Mouse (Mus musculus) frontal cortex, adult 2 months (tissue): ENCODE measurements around the gene Cep85l. TPM values are rescaled to one million over a fixed set of nuclear protein-coding genes. Genes with fewer than 3 reads are reported as not detected.

ENCODE experiments used
- DNase-seq, 2 experiments: peaks; one replicate each; pipeline ENCODE4 v3.0.0; 2022; ENCODE audit warnings: low spot score in 1 of 2; ENCODE audit errors: extremely low spot score in 1 of 2
- polyA plus RNA-seq: library from polyadenylated mRNA; depleted of rRNA; stranded (reverse); fragments of >200 nt; gene quantifications from 2 replicates; pipeline ENCODE4 v1.2.3, GENCODE M21; 2012

Cep85l gene
- polyA plus RNA-seq, 1 experiment, result 8.1 TPM

GRCm38 (mm10) chr10:53397846-53398539 lies 18.2 kb upstream of the Cep85l start:
- DNase-seq, result no peak

GRCm38 (mm10) chr10:53394923-53395629 lies 15.3 kb upstream of the Cep85l start:
- DNase-seq, result no peak

DNA sequence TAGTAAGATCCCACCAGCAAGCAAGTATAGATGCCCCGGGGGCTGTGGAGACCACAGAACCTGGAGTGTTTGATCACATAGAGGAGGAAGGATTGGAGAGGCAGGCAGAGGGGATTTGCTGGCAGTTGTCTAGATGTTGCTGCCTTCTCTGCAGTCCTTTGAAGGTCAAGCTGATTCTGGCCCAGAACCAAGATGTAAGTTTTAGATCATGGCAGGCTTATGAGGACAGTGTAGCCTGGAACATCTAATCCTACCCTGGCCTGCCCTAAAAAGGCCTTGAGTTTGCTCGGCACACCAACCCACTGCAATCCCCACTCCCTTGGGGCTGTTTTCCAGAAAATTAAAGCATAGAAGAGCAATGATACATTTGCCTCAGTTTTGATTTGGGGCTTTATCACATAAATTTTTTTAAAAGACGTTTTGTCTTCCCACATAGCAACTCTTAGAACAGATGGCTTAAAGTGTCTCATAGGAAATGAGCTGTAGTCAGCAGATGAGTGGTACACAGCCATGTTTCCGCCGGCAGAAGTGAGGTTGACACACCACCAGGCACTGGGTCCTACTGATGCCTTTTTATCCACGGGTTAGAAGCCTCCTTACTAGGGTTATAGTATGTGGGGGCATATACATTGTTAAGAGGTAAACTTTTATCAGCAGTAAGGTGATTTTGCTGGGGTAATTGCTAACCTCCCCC lies 8.6 kb upstream of the Cep85l start:
- DNase-seq, result peak in 1 of 2 experiments; percentile 8

- DNase-seq, result no peak
These were observed 5.7 kb upstream of the Cep85l start for GRCm38 (mm10) chr10:53385438-53385837.

DNA sequence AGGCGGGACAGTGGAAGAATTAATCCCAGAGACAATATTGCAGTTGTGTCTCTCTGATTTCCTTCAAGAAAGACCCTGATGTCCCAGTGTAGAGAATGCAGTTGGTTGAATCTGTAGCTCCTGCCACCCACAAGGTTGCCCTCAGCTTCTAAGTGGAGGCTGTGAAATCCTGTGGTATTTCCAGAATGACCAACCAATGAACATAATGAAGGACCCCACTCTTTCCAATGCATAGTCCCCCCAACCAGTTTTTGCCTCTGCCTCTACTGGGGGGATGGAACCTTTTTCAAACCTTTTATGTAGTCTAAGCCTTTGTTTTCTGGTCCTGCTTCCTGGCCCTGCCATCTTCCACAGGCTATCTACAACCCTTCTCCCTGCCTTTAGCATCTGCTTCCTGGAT lies 5.1 kb upstream of the Cep85l start:
- no peak for DNase-seq

GRCm38 (mm10) chr10:53382696-53383365 lies 3.1 kb upstream of the Cep85l start:
- DNase-seq, result no peak

DNA sequence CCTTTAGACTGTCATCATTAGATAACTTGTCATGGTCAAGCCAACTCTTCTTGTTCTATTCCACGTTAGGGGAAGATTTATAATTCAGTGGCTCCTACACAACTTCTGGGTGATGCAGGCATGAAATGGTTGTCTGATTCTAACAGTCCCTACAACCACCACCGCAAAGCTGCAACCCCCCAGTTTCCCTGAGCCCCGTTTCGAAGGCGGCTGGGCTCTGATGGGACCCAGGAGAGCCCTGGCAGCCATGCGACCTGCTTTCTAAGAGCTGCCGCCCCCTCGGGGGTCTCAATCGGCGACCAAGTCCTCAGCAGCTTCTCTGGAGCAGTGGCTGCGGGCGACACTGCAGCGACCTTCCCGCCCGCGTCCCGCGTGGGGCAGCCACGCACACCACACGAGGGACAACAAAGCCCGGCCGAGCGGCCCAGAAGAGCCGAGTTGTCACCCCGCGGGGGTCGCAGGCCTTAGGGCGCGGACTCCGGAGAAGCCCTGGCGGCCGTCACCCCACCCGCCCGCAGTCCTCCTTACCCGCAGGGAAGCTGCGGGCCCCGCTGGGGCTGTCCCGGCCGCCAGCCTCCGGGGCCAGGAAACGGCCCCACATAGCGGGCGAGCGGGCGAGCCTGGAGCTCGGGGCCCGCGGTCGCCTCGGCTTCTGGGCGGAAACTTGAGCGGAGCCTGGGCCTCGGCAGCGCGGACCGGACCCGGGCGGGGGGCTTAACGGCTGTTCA lies 602 bp downstream of the Cep85l start:
- DNase-seq, result no peak

GRCm38 (mm10) chr10:53378296-53378695 lies 1.5 kb downstream of the Cep85l start:
- no peak for DNase-seq

- DNase-seq, result no peak
These were observed 2.7 kb downstream of the Cep85l start for GRCm38 (mm10) chr10:53377096-53377495.

DNA sequence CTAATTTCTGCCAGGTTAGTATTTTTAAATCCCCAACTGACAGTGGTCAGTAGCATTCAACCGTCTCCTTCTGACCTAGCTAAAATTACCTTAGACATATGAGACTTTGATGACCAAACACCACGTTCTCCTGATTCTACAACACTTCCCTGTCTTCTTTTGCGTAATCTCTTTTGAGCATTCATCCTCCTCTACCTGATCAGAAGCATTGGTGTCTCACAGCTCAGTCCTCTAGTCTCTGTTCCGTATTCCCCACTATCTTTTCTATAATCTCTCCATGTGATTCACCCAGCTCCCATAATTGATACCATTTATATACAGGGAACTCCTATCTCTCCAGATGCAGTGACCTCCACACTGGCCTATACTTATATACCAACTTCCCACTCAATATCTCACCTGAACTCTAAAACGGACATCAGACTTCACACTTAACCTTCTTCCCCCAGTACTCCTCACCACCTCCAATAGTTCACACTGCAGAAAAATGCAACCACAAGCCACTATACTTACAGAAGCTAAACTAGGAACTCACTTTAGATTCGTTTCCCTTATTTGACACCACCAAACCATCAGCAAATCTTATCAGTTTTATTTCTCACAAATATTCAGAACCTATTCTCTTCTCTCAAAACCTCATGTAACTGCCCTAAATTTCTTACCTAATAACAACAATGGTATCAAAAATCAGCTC lies 5.7 kb downstream of the Cep85l start:
- DNase-seq, result no peak

GRCm38 (mm10) chr10:53367265-53367664 lies 12.5 kb downstream of the Cep85l start:
- no peak for DNase-seq

- DNase-seq, result no peak
These were observed 15.4 kb downstream of the Cep85l start for GRCm38 (mm10) chr10:53364311-53364710.

DNA sequence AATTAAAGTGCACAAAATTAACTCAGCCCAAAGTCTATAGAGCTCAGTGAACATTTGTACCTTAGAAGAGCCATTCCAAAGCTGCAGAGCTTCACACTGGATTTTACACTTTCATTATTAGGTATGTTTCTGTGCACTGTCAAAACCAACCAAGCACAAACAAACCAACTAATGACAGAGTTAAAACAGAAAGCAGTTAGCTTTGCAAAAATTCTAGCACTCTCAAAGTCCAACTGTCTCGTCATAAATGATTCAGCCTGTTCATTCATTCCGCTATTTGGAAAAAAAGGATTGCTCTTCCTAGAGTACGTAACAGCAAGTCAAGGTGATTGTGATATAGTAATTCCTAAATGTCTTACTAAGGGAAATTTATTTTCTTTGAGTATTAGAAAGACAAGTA lies 20.7 kb downstream of the Cep85l start:
- no peak for DNase-seq

GRCm38 (mm10) chr10:53353665-53354064 lies 26.1 kb downstream of the Cep85l start:
- DNase-seq, result no peak

GRCm38 (mm10) chr10:53349254-53349653 lies 30.5 kb downstream of the Cep85l start:
- DNase-seq, result no peak

GRCm38 (mm10) chr10:53347787-53348755 lies 31.7 kb downstream of the Cep85l start:
- peak; percentile 24 to 93 for DNase-seq

- no peak for DNase-seq
These were observed 32.8 kb downstream of the Cep85l start for GRCm38 (mm10) chr10:53346916-53347315.

GRCm38 (mm10) chr10:53346506-53346905 lies 33.2 kb downstream of the Cep85l start:
- peak in 1 of 2 experiments; percentile 76 for DNase-seq

- DNase-seq, result no peak
These were observed 34.2 kb downstream of the Cep85l start for GRCm38 (mm10) chr10:53345508-53345907.
